ENCODE assay signal across 9 mouse cellular contexts in genomic region chr9:21525937-21526633, GRCm38 (mm10). TPM values are rescaled to one million over a fixed set of nuclear protein-coding genes. Genes with fewer than 3 reads are reported as not detected.
A peak's percentile ranks its signal among the peaks of the same experiment; 100 is the strongest.
DNase-seq lines count a peak whose midpoint lies in the region; ATAC-seq lines count a peak whose summit lies in the region.
"Had no signal": no experiment of that assay in that cellular context is flagged by ENCODE, and none has a peak within 500 bp of the region (broad histone marks: within the 10 kb centered on the region; RNA-seq: fewer than 3 reads in every experiment).

Gene AB124611, plus strand, starts transcription at chr9:21526176.

- H3K79me2 ChIP-seq in macrophage (ENCODE audit: inconsistent target): peaks cover 28% of the 10 kb centered on the region

- no peaks in the 10 kb centered on the region for H3K27me3 ChIP-seq in midbrain, embryonic 10.5 days (ENCODE audit: low read depth, poor library complexity, severe bottlenecking)
- no peaks in the 10 kb centered on the region for H3K27me3 ChIP-seq in midbrain, embryonic 11.5 days (ENCODE audit: control insufficient read depth, insufficient read depth, low read length)
- H3K27me3 ChIP-seq in midbrain, embryonic 15.5 days (replicated peaks): no peaks in the 10 kb centered on the region
- H3K27me3 ChIP-seq in midbrain, embryonic 14.5 days (ENCODE audit: control insufficient read depth, insufficient read depth, low read length): no peaks in the 10 kb centered on the region
- H3K27me3 ChIP-seq: heart, embryonic 13.5 days had no signal

- no peak within 1 kb of the TSS for H3K4me3 ChIP-seq in midbrain, embryonic 10.5 days
- H3K4me3 ChIP-seq in midbrain, embryonic 11.5 days (ENCODE audit: low read depth, low read length): no peak within 1 kb of the TSS
- H3K4me3 ChIP-seq in macrophage (ENCODE audit: inconsistent target): peak within 1 kb of the TSS; percentile 85
- H3K4me3 ChIP-seq in midbrain, embryonic 15.5 days: no peak within 1 kb of the TSS
- H3K4me3 ChIP-seq in midbrain, embryonic 14.5 days (replicated peaks; ENCODE audit: low read depth, low read length): no peak within 1 kb of the TSS
- H3K4me3 ChIP-seq: heart, embryonic 13.5 days had no signal

- H3K9me3 ChIP-seq in midbrain, embryonic 10.5 days (replicated peaks): 0 out of 2 replicates have a peak, but pooled peaks cover 4% of the 10 kb centered on the region
- no peaks in the 10 kb centered on the region for H3K9me3 ChIP-seq in midbrain, embryonic 11.5 days (ENCODE audit: control insufficient read depth, low read length)
- H3K9me3 ChIP-seq in midbrain, embryonic 15.5 days: no peaks in the 10 kb centered on the region
- no peaks in the 10 kb centered on the region for H3K9me3 ChIP-seq in midbrain, embryonic 14.5 days (ENCODE audit: control insufficient read depth, low read length)
- H3K9me3 ChIP-seq: heart, embryonic 13.5 days had no signal

- DNase-seq in midbrain, embryonic 10.5 days (ENCODE audit: low spot score): no peak
- DNase-seq in midbrain, embryonic 11.5 days (ENCODE audit: low spot score, missing footprints): no peak
- peak; percentile 48 to 68 for DNase-seq in heart, adult 9 months (ENCODE audit: low spot score in 2 of 2)
- peak; percentile 27 to 54 for DNase-seq in thymus, postnatal 10 days (ENCODE audit: low spot score in 2 of 2)
- DNase-seq in gastrocnemius, adult 18-20 months (ENCODE audit: low spot score): no peak
- DNase-seq in midbrain, embryonic 14.5 days: no peak

- no peak within 1 kb of the TSS for H3K4me2 ChIP-seq in midbrain, embryonic 11.5 days
- H3K4me2 ChIP-seq in midbrain, embryonic 15.5 days: no peak within 1 kb of the TSS
- H3K4me2 ChIP-seq in midbrain, embryonic 14.5 days (ENCODE audit: low read length): no peak within 1 kb of the TSS
- H3K4me2 ChIP-seq: heart, embryonic 13.5 days had no signal

- H3K36me3 ChIP-seq in midbrain, embryonic 10.5 days: peaks cover 7% of the 10 kb centered on the region
- H3K36me3 ChIP-seq in midbrain, embryonic 11.5 days (ENCODE audit: control insufficient read depth, insufficient read depth, low read length): no peaks in the 10 kb centered on the region
- peaks cover 18% of the 10 kb centered on the region for H3K36me3 ChIP-seq in macrophage (ENCODE audit: inconsistent target)
- no peaks in the 10 kb centered on the region for H3K36me3 ChIP-seq in midbrain, embryonic 15.5 days (replicated peaks)
- no peaks in the 10 kb centered on the region for H3K36me3 ChIP-seq in midbrain, embryonic 14.5 days (ENCODE audit: control insufficient read depth, insufficient read depth, low read length)
- H3K36me3 ChIP-seq: heart, embryonic 13.5 days had no signal

- ATAC-seq in midbrain, embryonic 11.5 days (ENCODE audit: low FRiP score): no peak
- no peak for ATAC-seq in midbrain, embryonic 15.5 days (replicated peaks)
- ATAC-seq in midbrain, embryonic 14.5 days (ENCODE audit: low FRiP score, low TSS enrichment): no peak

- 0 out of 2 replicates have a peak within 1 kb of the TSS, but pooled peaks have one; percentile 24 for H3K27ac ChIP-seq in midbrain, embryonic 10.5 days (replicated peaks)
- H3K27ac ChIP-seq in midbrain, embryonic 11.5 days (ENCODE audit: low read depth, low read length): no peak within 1 kb of the TSS
- peak within 1 kb of the TSS; percentile 99 for H3K27ac ChIP-seq in macrophage
- H3K27ac ChIP-seq in midbrain, embryonic 15.5 days: no peak within 1 kb of the TSS
- no peak within 1 kb of the TSS for H3K27ac ChIP-seq in midbrain, embryonic 14.5 days (replicated peaks; ENCODE audit: low read depth, low read length)
- H3K27ac ChIP-seq: heart, embryonic 13.5 days had no signal

- no peak within 1 kb of the TSS for H3K9ac ChIP-seq in midbrain, embryonic 11.5 days (ENCODE audit: low read length)
- no peak within 1 kb of the TSS for H3K9ac ChIP-seq in midbrain, embryonic 15.5 days
- H3K9ac ChIP-seq in midbrain, embryonic 14.5 days (replicated peaks; ENCODE audit: low read length): no peak within 1 kb of the TSS
- H3K9ac ChIP-seq: heart, embryonic 13.5 days had no signal

- 71% methylated on average over 14 of the region's 14 CpGs for WGBS in midbrain, embryonic 10.5 days
- 71% methylated on average over 14 of the region's 14 CpGs for WGBS in midbrain, embryonic 11.5 days
- WGBS in macrophage (ENCODE audit: missing documents): 14% methylated on average over 13 of the region's 14 CpGs
- 71% methylated on average over 14 of the region's 14 CpGs for WGBS in midbrain, embryonic 15.5 days
- WGBS in midbrain, embryonic 14.5 days: 76% methylated on average over 14 of the region's 14 CpGs

- peaks cover 12% of the 10 kb centered on the region for H3K4me1 ChIP-seq in midbrain, embryonic 10.5 days
- H3K4me1 ChIP-seq in midbrain, embryonic 11.5 days (ENCODE audit: control insufficient read depth, insufficient read depth, low read length): no peaks in the 10 kb centered on the region
- H3K4me1 ChIP-seq in midbrain, embryonic 15.5 days: no peaks in the 10 kb centered on the region
- no peaks in the 10 kb centered on the region for H3K4me1 ChIP-seq in midbrain, embryonic 14.5 days (ENCODE audit: control insufficient read depth, insufficient read depth, low read length)

RNA-seq across cellular contexts. Expression of gene AB124611, which starts in this region (rescaled TPM):
- 6.0 and 7.1 TPM in 2 replicates for polyA plus RNA-seq in midbrain, embryonic 10.5 days (2016; fragmentation: Nextera tagmentation; extraction: Ambion mirVana)
- polyA plus RNA-seq in midbrain, embryonic 11.5 days (2014; fragmentation: Nextera tagmentation; extraction: Ambion mirVana): 2.9 and 3.2 TPM in 2 replicates
- total RNA-seq in macrophage (2018; cell fraction: chromatin; rRNA removed): 100 to 1,000 TPM in 6 of 26 experiments, 10 to 100 TPM in 20; 15.4 to 119 (median 65.8) TPM
- total RNA-seq in macrophage (2018; cell fraction: cytosol; rRNA removed): 100 to 1,000 TPM; 131 to 227 (median 183) TPM
- 100 to 1,000 TPM in 12 of 26 experiments, 10 to 100 TPM in 14; 50.9 to 161 (median 97.0) TPM for total RNA-seq in macrophage (2018; cell fraction: nucleus; rRNA removed)
- polyA plus RNA-seq in macrophage (2018): 88.5 to 191 TPM (median 116 TPM) in 3 replicates
- under 1 TPM; 0.30 to 0.50 TPM for total RNA-seq in gastrocnemius, adult 18-20 months (2021)
- polyA plus RNA-seq in midbrain, embryonic 15.5 days (2015; fragmentation: Nextera tagmentation; extraction: Ambion mirVana): 1.9 and 2.6 TPM in 2 replicates
- 1.0 and 1.8 TPM in 2 replicates for polyA plus RNA-seq in midbrain, embryonic 14.5 days (2014; fragmentation: Nextera tagmentation; extraction: Ambion mirVana)

Comparison
In these comparisons a context has a peak if more than half of its experiments do, and no peak if none do; other contexts are left out.
1. RNA of gene AB124611 (polyA plus RNA-seq): 88.5 to 191 TPM in macrophage; 6.0 to 7.1 TPM in midbrain, embryonic 10.5 days, 2.9 to 3.2 TPM in midbrain, embryonic 11.5 days, 1.9 to 2.6 TPM in midbrain, embryonic 15.5 days and 1.0 to 1.8 TPM in midbrain, embryonic 14.5 days; every median in the first group is over 10 times any median in the second.
2. H3K27ac ChIP-seq: peak in midbrain, embryonic 10.5 days (single experiment) and macrophage (single experiment); none in midbrain, embryonic 11.5 days (single experiment), midbrain, embryonic 15.5 days (single experiment) and midbrain, embryonic 14.5 days (single experiment).
3. DNase-seq: peak in heart, adult 9 months (2 of 2) and thymus, postnatal 10 days (2 of 2); none in midbrain, embryonic 10.5 days (single experiment), midbrain, embryonic 11.5 days (single experiment), gastrocnemius, adult 18-20 months (single experiment) and midbrain, embryonic 14.5 days (single experiment).